Mouse (Mus musculus): ENCODE results near the gene Prr12. TPM values are rescaled to one million over a fixed set of nuclear protein-coding genes. Genes with fewer than 3 reads are reported as not detected.
A peak's percentile ranks its signal among the peaks of the same experiment; 100 is the strongest.

The Prr12 gene
- total and polyA plus RNA-seq, 3 experiments: 7.1 to 23.0 (median 22.4) TPM

DNA sequence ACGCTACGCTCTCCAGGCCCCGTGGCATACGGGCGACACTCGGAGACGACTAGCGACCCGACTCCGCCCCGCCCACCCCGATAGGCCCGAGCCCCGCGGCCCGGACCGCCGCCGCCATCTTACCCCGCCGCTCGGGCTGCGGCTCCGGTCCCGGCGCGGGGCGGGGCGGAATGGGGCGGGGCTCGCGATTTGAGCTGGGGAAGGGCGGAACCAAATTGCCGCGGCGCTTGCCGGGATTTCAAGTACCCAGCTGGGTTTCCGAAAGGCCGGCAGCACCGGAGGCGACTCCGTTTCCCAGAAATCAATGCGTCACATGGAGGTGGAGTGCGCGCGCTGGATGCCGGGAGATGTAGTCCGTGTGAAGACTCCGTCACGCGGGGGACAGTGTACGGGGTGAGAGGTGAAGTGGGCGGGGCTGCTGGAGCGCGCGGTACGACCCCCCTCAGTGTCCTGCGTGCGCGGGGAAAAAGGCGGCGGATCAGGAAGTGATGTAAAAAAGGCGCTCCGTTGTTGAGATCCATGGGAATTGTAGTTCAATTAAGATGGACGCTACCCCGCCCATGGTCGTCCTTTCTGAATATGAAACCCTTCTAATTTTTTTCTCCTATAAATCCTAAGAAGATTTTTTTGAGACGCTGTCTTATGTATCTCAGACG is 36.6 kb downstream of the Prr12 start, which contains the start of gene Scaf1:
Gene Scaf1, minus strand, starts transcription at position 407 of the 656 bp plus-strand sequence.
- intact Hi-C loops (cut with DNase I): loop anchor here (1.0 to 5.0 kb wide), 2 partner anchors 19 to 106 kb away; partner anchors contain the start of genes Irf3 and Rps11

DNA sequence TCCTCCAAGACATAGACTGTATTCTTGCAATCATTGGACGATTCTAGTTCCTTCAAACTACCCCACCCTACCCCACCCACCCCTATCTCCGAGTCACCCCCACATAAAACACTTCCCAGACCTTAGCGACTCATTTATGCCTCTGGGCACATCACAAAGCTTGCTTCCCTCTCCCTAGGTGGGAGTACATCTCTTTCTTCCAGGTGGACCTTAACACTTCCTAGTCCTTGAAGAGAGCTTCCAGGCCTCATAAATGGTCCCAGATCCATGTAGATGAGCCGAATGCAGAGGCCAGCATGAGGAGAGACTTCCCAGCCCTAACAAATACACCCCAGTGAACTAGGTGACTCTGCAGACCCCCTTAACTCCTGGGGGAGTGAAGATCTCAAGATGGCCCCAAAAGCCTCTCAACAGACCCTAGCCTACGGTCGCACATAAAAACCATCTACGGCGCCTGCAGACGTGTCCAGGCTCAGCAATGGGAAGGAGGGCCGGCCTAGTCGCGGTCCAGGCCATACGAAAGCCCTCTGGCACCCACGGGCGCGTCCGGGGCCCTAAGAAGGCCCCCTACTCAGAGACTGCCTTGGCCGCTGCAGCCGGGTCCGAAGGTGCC is 37.2 kb downstream of the Prr12 start:
- H3K4me1 ChIP-seq (ENCODE audit: control insufficient read depth, insufficient read depth, low read length): peaks cover 8% of the 10 kb centered on the region
- no peaks in the 10 kb centered on the region for H3K27me3 ChIP-seq (ENCODE audit: control insufficient read depth, insufficient read depth, low read length)
- peak overlapping the region; percentile 88 for H3K9ac ChIP-seq (ENCODE audit: low read depth, low read length)
- no peak for DNase-seq
- WGBS: under 1% methylated on average over 20 of the region's 20 CpGs
- H3K4me3 ChIP-seq: peak overlapping the region; percentile 95
- TF ChIP-seq CTCF (IDR thresholded peaks at IDR 0.05): no peak
- H3K36me3 ChIP-seq (ENCODE audit: control insufficient read depth, insufficient read depth, low read length): no peaks in the 10 kb centered on the region
- intact Hi-C loops (cut with DNase I): loop anchor here (1.0 to 5.0 kb wide), 2 partner anchors 18 to 107 kb away; partner anchors contain the start of genes Irf3 and Rps11
- peaks cover 1% of the 10 kb centered on the region; the same call in 1 of the 2 replicates for H3K79me2 ChIP-seq (replicated peaks; ENCODE audit: control insufficient read depth, insufficient read depth, low read length)
- peak overlapping the region; percentile 83 for H3K27ac ChIP-seq

More for the DNA sequence above, 36.6 kb downstream of the Prr12 start, which contains the start of gene Scaf1:
- TF ChIP-seq POLR2A (IDR thresholded peaks at IDR 0.05; ENCODE audit: insufficient read depth, low read depth, low read length): 0 out of 2 replicates have a peak, but pooled peaks have one; percentile 49
- TF ChIP-seq CTCF (IDR thresholded peaks at IDR 0.05): no peak
- TF ChIP-seq EP300 (IDR thresholded peaks at IDR 0.05; ENCODE audit: insufficient read depth, low read depth, low read length): peak; percentile 86
- Histone ChIP-seq H3K79me2 (replicated peaks; ENCODE audit: control insufficient read depth, insufficient read depth, low read length) (peaks cover 1% of the 10 kb centered on the region; the same call in 1 of the 2 replicates), H3K36me3 (ENCODE audit: control insufficient read depth, insufficient read depth, low read length) (no peaks in the 10 kb centered on the region), H3K27ac (peak within 1 kb of the TSS; percentile 100), H3K4me1 (ENCODE audit: control insufficient read depth, insufficient read depth, low read length) (peaks cover 8% of the 10 kb centered on the region), H3K9ac (ENCODE audit: low read depth, low read length) (peak within 1 kb of the TSS; percentile 88), H3K4me3 (peak within 1 kb of the TSS; percentile 95), H3K27me3 (ENCODE audit: control insufficient read depth, insufficient read depth, low read length) (no peaks in the 10 kb centered on the region)
- DNase-seq: peak; percentile 98 to 100
- WGBS: 1% methylated on average over 69 of the region's 69 CpGs

DNA sequence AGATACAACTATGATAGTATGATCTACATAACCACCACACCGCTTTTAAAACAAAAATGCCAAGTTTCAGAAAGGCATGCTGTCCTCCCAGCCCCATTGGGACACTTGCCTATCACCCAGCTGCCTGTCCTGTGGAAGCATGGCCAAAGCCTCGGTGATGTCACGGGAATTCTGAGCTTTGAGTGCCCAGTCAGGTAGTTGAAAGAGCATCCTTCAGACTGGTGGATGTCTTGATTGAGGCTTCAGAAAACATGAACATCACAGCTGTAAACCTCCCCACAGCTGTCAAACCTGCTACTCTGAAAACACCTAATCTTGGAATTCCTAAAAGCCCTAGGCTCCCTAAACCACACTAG is 38.6 kb downstream of the Prr12 start:
- H3K4me1 ChIP-seq (ENCODE audit: control insufficient read depth, insufficient read depth, low read length): 0 out of 2 replicates have a peak, but pooled peaks cover 1% of the 10 kb centered on the region
- no peaks in the 10 kb centered on the region for H3K36me3 ChIP-seq (ENCODE audit: control insufficient read depth, insufficient read depth, low read length)
- intact Hi-C loops (cut with DNase I): no loop called here
- no peak overlapping the region for H3K27ac ChIP-seq
- peaks cover 1% of the 10 kb centered on the region; the same call in 1 of the 2 replicates for H3K79me2 ChIP-seq (replicated peaks; ENCODE audit: control insufficient read depth, insufficient read depth, low read length)
- no peak for DNase-seq
- H3K9ac ChIP-seq (ENCODE audit: low read depth, low read length): no peak overlapping the region
- TF ChIP-seq EP300 (IDR thresholded peaks at IDR 0.05; ENCODE audit: insufficient read depth, low read depth, low read length): no peak
- no peak for TF ChIP-seq CTCF (IDR thresholded peaks at IDR 0.05)
- TF ChIP-seq POLR2A (IDR thresholded peaks at IDR 0.05; ENCODE audit: insufficient read depth, low read depth, low read length): no peak
- H3K4me3 ChIP-seq: no peak overlapping the region
- no peaks in the 10 kb centered on the region for H3K27me3 ChIP-seq (ENCODE audit: control insufficient read depth, insufficient read depth, low read length)
- 75% methylated on average over 3 of the region's 3 CpGs for WGBS

- intact Hi-C loops (cut with DNase I): no loop called here
- Histone ChIP-seq H3K27ac (no peak overlapping the region), H3K27me3 (ENCODE audit: control insufficient read depth, insufficient read depth, low read length) (no peaks in the 10 kb centered on the region), H3K9ac (ENCODE audit: low read depth, low read length) (no peak overlapping the region), H3K4me3 (no peak overlapping the region), H3K36me3 (ENCODE audit: control insufficient read depth, insufficient read depth, low read length) (no peaks in the 10 kb centered on the region), H3K79me2 (replicated peaks; ENCODE audit: control insufficient read depth, insufficient read depth, low read length) (peaks cover 1% of the 10 kb centered on the region; the same call in 1 of the 2 replicates), H3K4me1 (ENCODE audit: control insufficient read depth, insufficient read depth, low read length) (0 out of 2 replicates have a peak, but pooled peaks cover 1% of the 10 kb centered on the region)
- WGBS: 89% methylated on average over 16 of the region's 16 CpGs
- no peak for DNase-seq
- TF ChIP-seq EP300 (IDR thresholded peaks at IDR 0.05; ENCODE audit: insufficient read depth, low read depth, low read length): no peak
- TF ChIP-seq POLR2A (IDR thresholded peaks at IDR 0.05; ENCODE audit: insufficient read depth, low read depth, low read length): no peak
- no peak for TF ChIP-seq CTCF (IDR thresholded peaks at IDR 0.05)
These were observed 39.1 kb downstream of the Prr12 start for GRCm38 (mm10) chr7:45013366-45014095.

DNA sequence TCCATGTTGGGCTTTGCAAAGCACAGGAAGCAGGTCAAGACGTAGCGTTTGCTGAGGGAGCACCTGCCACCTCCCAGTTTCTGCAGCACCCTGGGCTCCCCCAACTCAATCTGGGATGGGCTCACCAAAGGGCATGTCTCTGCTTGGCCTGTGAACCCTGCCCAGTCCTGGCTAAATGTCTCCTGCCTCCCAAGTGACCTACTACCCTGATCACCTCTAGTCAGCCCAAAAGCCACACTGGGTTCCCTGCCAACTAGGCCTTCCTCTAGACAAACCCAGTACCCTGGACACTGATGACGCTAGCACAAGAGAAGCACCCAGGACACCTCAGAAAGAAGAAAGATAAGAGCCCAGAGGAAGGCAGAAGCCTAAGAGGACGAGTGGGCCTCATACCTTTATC is 39.9 kb downstream of the Prr12 start:
- Histone ChIP-seq H3K4me3 (no peak overlapping the region), H3K27me3 (ENCODE audit: control insufficient read depth, insufficient read depth, low read length) (no peaks in the 10 kb centered on the region), H3K79me2 (replicated peaks; ENCODE audit: control insufficient read depth, insufficient read depth, low read length) (peaks cover 1% of the 10 kb centered on the region; the same call in 1 of the 2 replicates), H3K4me1 (ENCODE audit: control insufficient read depth, insufficient read depth, low read length) (0 out of 2 replicates have a peak, but pooled peaks cover 1% of the 10 kb centered on the region), H3K9ac (ENCODE audit: low read depth, low read length) (no peak overlapping the region), H3K27ac (no peak overlapping the region), H3K36me3 (ENCODE audit: control insufficient read depth, insufficient read depth, low read length) (no peaks in the 10 kb centered on the region)
- intact Hi-C loops (cut with DNase I): no loop called here
- DNase-seq: no peak
- WGBS: 72% methylated on average over 4 of the region's 4 CpGs
- TF ChIP-seq CTCF (IDR thresholded peaks at IDR 0.05): no peak
- no peak for TF ChIP-seq POLR2A (IDR thresholded peaks at IDR 0.05; ENCODE audit: insufficient read depth, low read depth, low read length)
- TF ChIP-seq EP300 (IDR thresholded peaks at IDR 0.05; ENCODE audit: insufficient read depth, low read depth, low read length): no peak

Measured in heart, adult 2 months (tissue).